Mouse (Mus musculus) bone marrow macrophage, adult 2 months (primary cell): ENCODE results near the gene Vwc2l.

ENCODE experiments used
- CTCF ChIP-seq: IDR thresholded peaks from 2 replicates; pipeline ENCODE4 v1.5.1; 2012; ENCODE audit warnings: low read depth, mild to moderate bottlenecking, low read length, moderate library complexity
- POLR2A ChIP-seq: IDR thresholded peaks from 2 replicates; pipeline ENCODE4 v1.6.1; 2012; ENCODE audit warnings: mild to moderate bottlenecking, low read depth, low read length, borderline replicate concordance

DNA sequence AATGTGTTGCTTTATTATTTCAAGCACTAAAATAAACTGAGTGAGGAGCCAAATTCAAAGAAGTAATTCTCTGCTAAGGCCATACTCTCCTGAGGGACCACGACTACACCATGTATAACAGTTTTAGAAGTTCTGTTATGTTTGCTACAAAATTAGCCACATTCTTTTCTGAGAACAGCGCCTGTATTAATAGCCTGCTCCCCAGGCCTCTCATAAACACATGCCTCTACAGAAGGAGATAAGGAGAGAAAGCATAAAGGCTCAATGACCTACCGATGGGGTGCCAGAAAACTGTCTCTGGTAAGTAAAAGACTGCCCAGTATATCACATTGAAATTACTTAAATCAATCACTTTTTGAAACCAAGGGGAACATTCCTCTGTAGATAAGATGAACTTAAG lies 21.6 kb upstream of the Vwc2l start:
- no peak for TF ChIP-seq CTCF
- no peak for TF ChIP-seq POLR2A
